Mouse (Mus musculus) ES-CJ7 (cell line): ENCODE measurements around the gene 1110051M20Rik.

Source experiments
- DNase-seq: peaks from one replicate; pipeline ENCODE4 v3.0.0; 2011; ENCODE audit warnings: low read depth, low spot score

Gene 1110051M20Rik

GRCm38 (mm10) chr2:91421641-91422040, 22.9 kb downstream of the 1110051M20Rik start:
- no peak for DNase-seq

- no peak for DNase-seq
Observed at GRCm38 (mm10) chr2:91413811-91414210, 30.7 kb downstream of the 1110051M20Rik start.

GRCm38 (mm10) chr2:91412361-91412760, 32.1 kb downstream of the 1110051M20Rik start:
- DNase-seq = no peak

GRCm38 (mm10) chr2:91411473-91411872, 33.0 kb downstream of the 1110051M20Rik start:
- no peak for DNase-seq

GRCm38 (mm10) chr2:91408031-91408430, 36.5 kb downstream of the 1110051M20Rik start:
- DNase-seq = no peak

GRCm38 (mm10) chr2:91405071-91405470, 39.4 kb downstream of the 1110051M20Rik start:
- DNase-seq = peak; percentile 62

- no peak for DNase-seq
Observed at GRCm38 (mm10) chr2:91399727-91400126, 44.8 kb downstream of the 1110051M20Rik start.

GRCm38 (mm10) chr2:91399168-91399567, 45.3 kb downstream of the 1110051M20Rik start:
- DNase-seq = no peak

- no peak for DNase-seq
Observed at GRCm38 (mm10) chr2:91394078-91394477, 50.4 kb downstream of the 1110051M20Rik start.

GRCm38 (mm10) chr2:91388738-91389137, 55.8 kb downstream of the 1110051M20Rik start:
- DNase-seq = no peak

- DNase-seq = no peak
Observed at GRCm38 (mm10) chr2:91388281-91388680, 56.2 kb downstream of the 1110051M20Rik start.

- no peak for DNase-seq
Observed at GRCm38 (mm10) chr2:91387287-91387958, 57.1 kb downstream of the 1110051M20Rik start.

GRCm38 (mm10) chr2:91386547-91387286, 57.8 kb downstream of the 1110051M20Rik start:
- DNase-seq = no peak

- no peak for DNase-seq
Observed at GRCm38 (mm10) chr2:91383294-91383693, 61.2 kb downstream of the 1110051M20Rik start.

- no peak for DNase-seq
Observed at GRCm38 (mm10) chr2:91377038-91377437, 67.5 kb downstream of the 1110051M20Rik start.

GRCm38 (mm10) chr2:91370314-91370713, 74.2 kb downstream of the 1110051M20Rik start:
- DNase-seq = peak; percentile 46

- no peak for DNase-seq
Observed at GRCm38 (mm10) chr2:91363272-91363671, 81.2 kb downstream of the 1110051M20Rik start.

- peak; percentile 87 for DNase-seq
Observed at GRCm38 (mm10) chr2:91361068-91361528, 83.4 kb downstream of the 1110051M20Rik start.

- no peak for DNase-seq
Observed at GRCm38 (mm10) chr2:91355767-91356166, 88.7 kb downstream of the 1110051M20Rik start.

- DNase-seq = no peak
Observed at GRCm38 (mm10) chr2:91354727-91355403, 89.6 kb downstream of the 1110051M20Rik start.

GRCm38 (mm10) chr2:91353854-91354253, 90.7 kb downstream of the 1110051M20Rik start:
- DNase-seq = no peak

- no peak for DNase-seq
Observed at GRCm38 (mm10) chr2:91351841-91352240, 92.7 kb downstream of the 1110051M20Rik start.
